Mouse (Mus musculus): ENCODE results near the gene Pcsk6.

- no peak for TF ChIP-seq POLR2A (IDR thresholded peaks at IDR 0.05; ENCODE audit: borderline replicate concordance, insufficient read depth, low read length)
- TF ChIP-seq CTCF (IDR thresholded peaks at IDR 0.05; ENCODE audit: borderline replicate concordance, insufficient read depth, low read depth, low read length): no peak
Observed at GRCm38 (mm10) chr7:65878234-65878633, 16.7 kb downstream of the Pcsk6 start.

All from cerebellum, adult 2 months (tissue).